Mouse (Mus musculus): ENCODE data around the gene Tmcc2. TPM values are rescaled to one million over a fixed set of nuclear protein-coding genes. Genes with fewer than 3 reads are reported as not detected.
A peak's percentile ranks its signal among the peaks of the same experiment; 100 is the strongest.

Tmcc2 gene
- total and polyA plus RNA-seq, 3 experiments = 0.14 to 0.34 TPM; not detected in 1

DNA sequence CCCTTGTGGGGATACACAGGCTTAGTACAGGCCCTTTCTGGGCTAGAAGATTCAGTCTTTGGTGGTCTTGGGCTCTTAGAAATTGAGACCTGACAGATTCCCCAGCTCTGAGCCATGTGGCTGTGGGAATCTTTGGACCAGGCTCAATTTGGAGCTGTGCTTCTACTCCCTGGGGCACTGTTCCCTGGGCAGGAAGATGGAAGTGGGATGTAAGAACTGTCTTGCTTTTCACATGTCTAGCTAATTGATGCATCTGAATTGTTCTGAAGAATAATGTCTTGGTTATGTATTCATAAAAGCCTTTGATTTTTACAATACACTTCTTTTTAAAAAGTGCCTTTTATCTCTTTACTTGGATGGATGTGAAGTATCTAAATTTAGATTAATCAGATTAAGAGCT is 34.5 kb upstream of the Tmcc2 start:
- in situ Hi-C loops (cut with MboI; ENCODE audit: low pct_ligation_motif_present, low pct_unique_long_range_greater_than_20kb, low sequenced_read_pairs) (no loop called here), dilution Hi-C loops (cut with MboI; ENCODE audit: extremely low pct_ligation_motif_present, extremely low pct_unique_long_range_greater_than_20kb, low sequenced_read_pairs) (no loop called here)
- H3K9me3 ChIP-seq (replicated peaks; ENCODE audit: low read length) = peaks cover 2% of the 10 kb centered on the region
- TF ChIP-seq TCF12 (IDR thresholded peaks at IDR 0.05; ENCODE audit: low read depth, low read length) (no peak), PAX5 (IDR thresholded peaks at IDR 0.05; ENCODE audit: low read length) (no peak), ZC3H11A (IDR thresholded peaks at IDR 0.05; ENCODE audit: low read depth, low read length) (no peak), JUN (IDR thresholded peaks at IDR 0.05; ENCODE audit: insufficient read depth, low read depth, low read length) (no peak), NELFE (IDR thresholded peaks at IDR 0.05; ENCODE audit: low read depth, low read length) (no peak), POLR2A (IDR thresholded peaks at IDR 0.05; ENCODE audit: low read depth, low read length) (no peak), NRF1 (IDR thresholded peaks at IDR 0.05; ENCODE audit: low read depth, low read length) (no peak), RAD21 (IDR thresholded peaks at IDR 0.05; ENCODE audit: low read depth, low read length) (no peak), CHD2 (IDR thresholded peaks at IDR 0.05; ENCODE audit: low read length) (no peak), EP300 (IDR thresholded peaks at IDR 0.05; ENCODE audit: low read length) (no peak), SIN3A (IDR thresholded peaks at IDR 0.05; ENCODE audit: low read length) (no peak), BHLHE40 (IDR thresholded peaks at IDR 0.05; ENCODE audit: low read depth, low read length) (no peak), UBTF (IDR thresholded peaks at IDR 0.05; ENCODE audit: low read depth, low read length) (no peak), ELF1 (IDR thresholded peaks at IDR 0.05; ENCODE audit: low read depth, low read length) (no peak), MYC (IDR thresholded peaks at IDR 0.05; ENCODE audit: low read depth, low read length) (no peak), MEF2A (IDR thresholded peaks at IDR 0.05; ENCODE audit: borderline replicate concordance, low read depth, low read length) (no peak), MAX (IDR thresholded peaks at IDR 0.05; ENCODE audit: low read length) (no peak), POLR2AphosphoS2 (IDR thresholded peaks at IDR 0.05; ENCODE audit: low read depth, low read length) (no peak), CTCF (conservative IDR thresholded peaks at IDR 0.05 in 1 of 2, IDR thresholded peaks at IDR 0.05 in 1 of 2; ENCODE audit: low read depth in 2 of 2, low read length in 2 of 2) (no peak)
- H3K4me2 ChIP-seq (ENCODE audit: insufficient read depth, low read depth, poor library complexity, severe bottlenecking) = no peak overlapping the region
- peaks cover 38% of the 10 kb centered on the region for H3K27me3 ChIP-seq (replicated peaks)
- H3K36me3 ChIP-seq (replicated peaks in 1 of 2; ENCODE audit: control insufficient read depth in 1 of 2, insufficient read depth in 1 of 2, low read length in 1 of 2) = no peaks in the 10 kb centered on the region
- DNase-seq (ENCODE audit: extremely low read depth) = no peak
- no peaks in the 10 kb centered on the region for H3K4me1 ChIP-seq (ENCODE audit: control insufficient read depth in 1 of 2, insufficient read depth in 2 of 2)
- H3K79me2 ChIP-seq (replicated peaks; ENCODE audit: control insufficient read depth, extremely low read depth, insufficient read depth, poor library complexity, severe bottlenecking) = no peaks in the 10 kb centered on the region
- no peak overlapping the region for H3K4me3 ChIP-seq (replicated peaks in 1 of 3; ENCODE audit: low read depth in 2 of 3, low read length in 2 of 3, poor library complexity in 1 of 3)
- H3K9ac ChIP-seq (ENCODE audit: insufficient read depth, low read depth) = no peak overlapping the region
- H3K27ac ChIP-seq (ENCODE audit: insufficient read depth, low read depth) = no peak overlapping the region

DNA sequence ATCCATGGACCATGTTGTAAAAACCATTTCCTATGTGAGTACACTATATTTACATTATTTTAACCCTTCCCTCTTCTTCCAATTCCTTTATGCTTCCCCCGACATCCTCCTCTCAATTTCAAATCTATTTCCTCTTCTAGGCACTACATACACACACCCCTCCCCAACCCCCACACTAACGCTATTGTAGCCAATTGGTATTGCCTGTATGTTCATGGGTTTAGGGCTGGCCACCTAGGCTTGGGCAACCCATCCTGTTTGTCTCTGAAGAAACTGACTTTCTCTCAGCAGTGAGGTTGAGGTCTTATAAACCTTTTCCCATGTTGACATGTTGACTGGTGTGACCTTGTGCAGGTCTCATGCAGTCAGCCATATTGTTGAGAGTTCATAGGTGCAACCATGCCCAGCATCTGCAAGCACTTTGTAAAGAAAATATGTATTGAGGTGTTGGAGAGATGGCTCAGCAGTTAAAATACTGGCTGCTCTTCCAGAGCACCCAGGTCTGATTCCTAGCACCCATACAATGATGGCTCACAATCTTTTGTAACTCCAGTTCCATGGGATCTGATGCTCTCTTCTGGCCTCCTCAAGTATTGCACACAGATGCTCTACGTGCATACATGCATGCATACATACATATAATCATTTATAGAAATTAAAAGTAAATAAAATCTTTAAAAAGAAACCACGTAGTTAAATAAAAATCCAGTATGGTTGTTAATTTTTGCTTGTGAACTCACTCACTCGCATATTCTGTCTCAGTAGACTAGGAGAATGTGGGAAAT is 32.0 kb upstream of the Tmcc2 start:
- Histone ChIP-seq H3K9me3 (replicated peaks; ENCODE audit: low read length) (peaks cover 2% of the 10 kb centered on the region), H3K4me1 (ENCODE audit: control insufficient read depth in 1 of 2, insufficient read depth in 2 of 2) (no peaks in the 10 kb centered on the region), H3K9ac (ENCODE audit: insufficient read depth, low read depth) (no peak overlapping the region), H3K36me3 (replicated peaks in 1 of 2; ENCODE audit: control insufficient read depth in 1 of 2, insufficient read depth in 1 of 2, low read length in 1 of 2) (no peaks in the 10 kb centered on the region), H3K27ac (ENCODE audit: insufficient read depth, low read depth) (no peak overlapping the region), H3K79me2 (replicated peaks; ENCODE audit: control insufficient read depth, extremely low read depth, insufficient read depth, poor library complexity, severe bottlenecking) (no peaks in the 10 kb centered on the region), H3K27me3 (replicated peaks) (peaks cover 56% of the 10 kb centered on the region), H3K4me2 (ENCODE audit: insufficient read depth, low read depth, poor library complexity, severe bottlenecking) (no peak overlapping the region), H3K4me3 (replicated peaks in 1 of 3; ENCODE audit: low read depth in 2 of 3, low read length in 2 of 3, poor library complexity in 1 of 3) (no peak overlapping the region)
- no peak for TF ChIP-seq NELFE (IDR thresholded peaks at IDR 0.05; ENCODE audit: low read depth, low read length)
- TF ChIP-seq SMC3 (IDR thresholded peaks at IDR 0.05; ENCODE audit: low read depth, low read length) = peak; percentile 27
- peak; percentile 30 for TF ChIP-seq RAD21 (IDR thresholded peaks at IDR 0.05; ENCODE audit: low read depth, low read length)
- TF ChIP-seq ELF1 (IDR thresholded peaks at IDR 0.05; ENCODE audit: low read depth, low read length) = no peak
- TF ChIP-seq CTCF (conservative IDR thresholded peaks at IDR 0.05 in 1 of 2, IDR thresholded peaks at IDR 0.05 in 1 of 2; ENCODE audit: low read depth in 2 of 2, low read length in 2 of 2) = peak in 1 of 2 experiments; percentile 32; a peak in 1 of 4 replicates
- TF ChIP-seq CHD1 (IDR thresholded peaks at IDR 0.05; ENCODE audit: low read depth, low read length) = no peak
- in situ Hi-C loops (cut with MboI; ENCODE audit: low pct_ligation_motif_present, low pct_unique_long_range_greater_than_20kb, low sequenced_read_pairs) = no loop called here
- dilution Hi-C loops (cut with MboI; ENCODE audit: extremely low pct_ligation_motif_present, extremely low pct_unique_long_range_greater_than_20kb, low sequenced_read_pairs) = no loop called here
- no peak for DNase-seq (ENCODE audit: extremely low read depth)

Measured in CH12.LX (cell line).